Mouse (Mus musculus) testis, adult 2 months (tissue): ENCODE data around the gene H2-D1. TPM values are rescaled to one million over a fixed set of nuclear protein-coding genes. Genes with fewer than 3 reads are reported as not detected.
"Not testable (repeated sequence)": the region's sequence is repeated elsewhere in the genome, so short reads cannot be mapped to it uniquely, and the experiment has no call there.

Experiments
- H3K27ac ChIP-seq: fragments of 200-500 bp; 2 replicates; pipeline ENCODE4 v1.5.1; 2012; ENCODE audit warnings: low read depth, low read length; ENCODE audit not compliant: control insufficient read depth, insufficient read depth
- H3K27me3 ChIP-seq: fragments of 200-500 bp; 2 replicates; pipeline ENCODE4 v1.6.1; 2012; ENCODE audit warnings: mild to moderate bottlenecking, low read length, moderate library complexity; ENCODE audit not compliant: control insufficient read depth, insufficient read depth
- H3K36me3 ChIP-seq: fragments of 200-500 bp; 2 replicates; pipeline ENCODE4 v1.6.1; 2012; ENCODE audit warnings: mild to moderate bottlenecking, low read length; ENCODE audit not compliant: control insufficient read depth, insufficient read depth
- H3K4me1 ChIP-seq: fragments of 200-500 bp; 2 replicates; pipeline ENCODE4 v1.6.1; 2012; ENCODE audit warnings: low read length; ENCODE audit not compliant: control insufficient read depth, insufficient read depth
- H3K4me3 ChIP-seq: fragments of 200-500 bp; 2 replicates; pipeline ENCODE4 v1.5.1; 2012; ENCODE audit warnings: low read depth, mild to moderate bottlenecking, low read length, moderate library complexity, mixed read lengths; ENCODE audit not compliant: control insufficient read depth
- CTCF ChIP-seq: fragments of 200-500 bp; IDR thresholded peaks from 2 replicates; pipeline ENCODE4 v1.5.1; 2012; ENCODE audit warnings: low read depth, mild to moderate bottlenecking, inconsistent platforms, low read length, moderate library complexity; ENCODE audit not compliant: control insufficient read depth, insufficient read depth, insufficient replicate concordance
- POLR2A ChIP-seq: fragments of 200-500 bp; IDR thresholded peaks from 2 replicates; pipeline ENCODE4 v1.6.1; 2012; ENCODE audit warnings: low read depth, mild to moderate bottlenecking, inconsistent platforms, low read length, moderate library complexity; ENCODE audit not compliant: control insufficient read depth
- polyA plus RNA-seq: library from polyadenylated mRNA; depleted of rRNA; stranded (reverse); fragments of >200 nt; gene quantifications from 2 replicates; pipeline ENCODE4 v1.2.3, GENCODE M21; 2012; rRNA removed

Gene H2-D1
- polyA plus RNA-seq, 1 experiment = 29.6 TPM

DNA sequence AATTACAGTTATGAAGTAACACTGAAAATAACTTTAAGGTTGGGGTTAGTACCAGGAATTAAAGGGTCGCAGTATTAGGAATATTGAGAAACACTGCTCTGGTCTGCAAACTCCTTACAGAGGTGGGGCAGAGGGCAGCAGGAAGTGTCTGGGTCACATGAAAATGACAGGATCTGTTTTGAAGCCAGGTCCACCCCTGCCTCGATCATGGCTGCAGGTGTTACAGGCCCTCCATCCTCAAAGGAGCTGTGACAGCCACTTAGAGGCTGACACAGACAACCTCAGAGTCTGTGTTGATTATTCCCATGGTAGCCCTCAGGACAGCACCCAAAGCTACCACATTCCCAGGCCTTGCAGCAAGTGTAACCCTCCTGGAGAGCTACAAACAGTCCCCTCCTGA is 40.7 kb downstream of the H2-D1 start:
- no peaks in the 10 kb centered on the region; the same call in 1 of the 2 replicates for H3K4me1 ChIP-seq
- H3K27ac ChIP-seq = no peak overlapping the region
- H3K27me3 ChIP-seq = no peaks in the 10 kb centered on the region
- H3K4me3 ChIP-seq = no peak overlapping the region
- TF ChIP-seq CTCF = no peak
- no peak for TF ChIP-seq POLR2A
- H3K36me3 ChIP-seq = no peaks in the 10 kb centered on the region

DNA sequence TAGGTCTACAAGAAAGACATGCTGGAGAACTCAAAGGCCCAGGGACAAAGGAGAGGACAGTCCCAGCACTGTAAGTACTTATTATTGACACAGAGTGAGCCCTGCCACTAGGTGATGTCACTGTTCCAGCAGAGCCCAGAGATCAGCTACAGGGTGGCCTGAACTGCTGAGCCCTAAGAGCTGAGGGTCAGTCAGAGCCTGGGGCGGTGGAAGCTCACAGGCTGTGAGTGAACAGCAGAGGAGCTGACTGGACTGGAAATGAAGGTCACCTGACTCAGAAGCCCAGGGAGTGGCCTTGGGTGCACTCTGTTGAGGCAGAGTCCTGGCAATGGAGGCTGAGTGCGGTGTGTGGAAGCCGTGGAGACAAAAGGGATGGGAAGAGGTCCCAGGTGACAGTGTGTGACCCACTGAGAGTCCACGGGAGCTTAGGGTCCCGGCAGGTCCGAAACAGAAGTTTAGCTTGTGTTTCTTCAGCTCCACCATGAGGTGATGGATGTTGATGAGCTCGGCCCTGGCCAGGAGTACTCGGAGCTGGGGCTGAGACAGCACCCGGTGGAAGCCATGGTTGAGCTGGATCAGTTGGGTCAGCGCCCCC is 41.3 kb downstream of the H2-D1 start:
- Histone ChIP-seq H3K27me3 (no peaks in the 10 kb centered on the region), H3K27ac (no peak overlapping the region), H3K4me1 (no peaks in the 10 kb centered on the region; the same call in 1 of the 2 replicates), H3K4me3 (no peak overlapping the region), H3K36me3 (no peaks in the 10 kb centered on the region)
- TF ChIP-seq CTCF (no peak), POLR2A (no peak)

DNA sequence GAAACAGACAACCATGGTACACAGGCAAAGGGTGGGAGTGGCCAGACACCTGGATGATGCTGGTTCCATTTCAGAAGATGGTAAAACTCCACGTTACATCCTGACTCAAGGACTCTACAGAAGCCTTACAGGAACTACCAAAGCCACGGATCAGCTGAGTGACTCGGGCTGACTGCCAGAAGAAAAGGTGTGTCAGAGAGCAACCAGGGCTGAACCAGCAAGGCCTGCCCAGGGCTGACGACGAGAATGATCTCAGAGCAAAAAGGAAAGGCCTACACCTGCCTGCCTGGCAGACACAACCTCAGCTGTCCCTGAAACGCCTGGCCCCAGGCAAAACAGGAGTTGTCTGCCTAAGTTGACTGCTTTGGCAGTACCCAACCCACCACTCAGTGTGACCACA is 41.9 kb downstream of the H2-D1 start:
- TF ChIP-seq POLR2A = no peak
- Histone ChIP-seq H3K4me3 (no peak overlapping the region), H3K27ac (no peak overlapping the region), H3K27me3 (no peaks in the 10 kb centered on the region), H3K36me3 (no peaks in the 10 kb centered on the region), H3K4me1 (no peaks in the 10 kb centered on the region; the same call in 1 of the 2 replicates)

DNA sequence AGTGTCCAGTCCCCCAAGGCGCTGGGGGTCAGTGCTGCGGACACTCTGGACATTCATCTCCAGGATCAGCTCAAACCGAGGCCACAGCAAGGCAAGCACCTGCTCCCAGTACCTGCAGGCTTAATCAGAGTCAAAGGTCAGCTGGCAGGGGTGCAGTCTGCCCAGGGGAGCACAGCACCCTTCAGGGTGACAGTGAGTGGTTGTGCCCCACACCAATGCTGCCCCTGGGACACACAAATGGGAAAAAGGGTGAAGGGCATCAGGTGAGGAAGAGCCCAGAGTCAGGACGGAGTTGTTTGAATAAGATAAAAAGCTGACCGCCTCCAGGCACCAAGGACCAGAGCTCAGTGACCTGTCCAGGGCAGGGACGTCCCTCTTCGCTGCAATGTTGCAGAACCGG is 42.4 kb downstream of the H2-D1 start:
- not testable (repeated sequence) for H3K4me1 ChIP-seq, H3K27me3 ChIP-seq, H3K27ac ChIP-seq, H3K36me3 ChIP-seq, H3K4me3 ChIP-seq

Other genes with a start within 250 kb of the H2-D1 start
- gene Vwa7, start 246.2 kb upstream of the H2-D1 start, polyA plus RNA-seq = 0.65 and 0.84 TPM in 2 replicates
- 3.5 and 3.8 TPM in 2 replicates for gene Sapcd1, start 234.7 kb upstream of the H2-D1 start, polyA plus RNA-seq
- 19.3 and 20.4 TPM in 2 replicates for gene Msh5, start 216.0 kb upstream of the H2-D1 start, polyA plus RNA-seq
- 24.1 and 24.8 TPM in 2 replicates for gene Clic1, start 212.8 kb upstream of the H2-D1 start, polyA plus RNA-seq
- 11.1 and 14.4 TPM in 2 replicates for gene Ddah2, start 203.7 kb upstream of the H2-D1 start, polyA plus RNA-seq
- 117 and 146 TPM in 2 replicates for gene Ly6g6c, start 197.3 kb upstream of the H2-D1 start, polyA plus RNA-seq
- gene Mpig6b, start 196.5 kb upstream of the H2-D1 start, polyA plus RNA-seq = 3.4 and 3.7 TPM in 2 replicates
- 0.78 and 0.95 TPM in 2 replicates for gene Ly6g6e, start 185.8 kb upstream of the H2-D1 start, polyA plus RNA-seq
- 0.85 and 0.99 TPM in 2 replicates for gene Ly6g6d, start 184.7 kb upstream of the H2-D1 start, polyA plus RNA-seq
- gene Ly6g6f, start 177.1 kb upstream of the H2-D1 start, polyA plus RNA-seq = 1.1 and 1.2 TPM in 2 replicates
- 121 and 141 TPM in 2 replicates for gene Abhd16a, start 173.5 kb upstream of the H2-D1 start, polyA plus RNA-seq
- 0.54 TPM in 1 of 2 replicates, not detected in the other for gene Ly6g5c, start 154.5 kb upstream of the H2-D1 start, polyA plus RNA-seq
- gene Ly6g5b, start 147.3 kb upstream of the H2-D1 start, polyA plus RNA-seq = 2.9 and 3.1 TPM in 2 replicates
- 70.0 and 73.6 TPM in 2 replicates for gene Gpank1, start 141.3 kb upstream of the H2-D1 start, polyA plus RNA-seq
- 3,095 and 3,228 TPM in 2 replicates for gene Csnk2b, start 140.7 kb upstream of the H2-D1 start, polyA plus RNA-seq
- gene D17H6S53E, start 136.4 kb upstream of the H2-D1 start, polyA plus RNA-seq = 0.91 and 2.5 TPM in 2 replicates
- gene Apom, start 130.7 kb upstream of the H2-D1 start, polyA plus RNA-seq = 0.41 and 0.48 TPM in 2 replicates
- gene Bag6, start 127.6 kb upstream of the H2-D1 start, polyA plus RNA-seq = 709 and 791 TPM in 2 replicates
- gene Prrc2a, start 97.8 kb upstream of the H2-D1 start, polyA plus RNA-seq = 515 and 563 TPM in 2 replicates
- gene Aif1, start 86.7 kb upstream of the H2-D1 start, polyA plus RNA-seq = 435 and 444 TPM in 2 replicates
- 0.65 and 1.3 TPM in 2 replicates for gene Lst1, start 74.3 kb upstream of the H2-D1 start, polyA plus RNA-seq
- 0.86 and 0.87 TPM in 2 replicates for gene Ltb, start 68.3 kb upstream of the H2-D1 start, polyA plus RNA-seq
- 0.07 TPM in 1 of 2 replicates, not detected in the other for gene Tnf, start 60.7 kb upstream of the H2-D1 start, polyA plus RNA-seq
- gene Lta, start 57.4 kb upstream of the H2-D1 start, polyA plus RNA-seq = 0.07 TPM in 1 of 2 replicates, not detected in the other
- not detected in 2 replicates for gene Gm16181, start 41.9 kb upstream of the H2-D1 start, polyA plus RNA-seq
- 10.4 and 11.7 TPM in 2 replicates for gene Atp6v1g2, start 29.1 kb upstream of the H2-D1 start, polyA plus RNA-seq
- gene Nfkbil1, start 26.9 kb upstream of the H2-D1 start, polyA plus RNA-seq = 27.9 and 30.2 TPM in 2 replicates
- gene Ddx39b, start 21.0 kb upstream of the H2-D1 start, polyA plus RNA-seq = 125 and 129 TPM in 2 replicates
- gene H2-Q1, start 57.7 kb downstream of the H2-D1 start, polyA plus RNA-seq = not detected in 2 replicates
- gene H2-Q2, start 79.5 kb downstream of the H2-D1 start, polyA plus RNA-seq = 0.53 and 0.90 TPM in 2 replicates
- gene H2-Q4, start 116.9 kb downstream of the H2-D1 start, polyA plus RNA-seq = 3.2 and 4.2 TPM in 2 replicates
- gene H2-Q6, start 162.1 kb downstream of the H2-D1 start, polyA plus RNA-seq = 1.6 and 1.8 TPM in 2 replicates
- 4.9 and 5.2 TPM in 2 replicates for gene H2-Q7, start 176.4 kb downstream of the H2-D1 start, polyA plus RNA-seq
- 0.19 and 0.33 TPM in 2 replicates for gene H2-Q10, start 207.4 kb downstream of the H2-D1 start, polyA plus RNA-seq
- 9.6 and 11.1 TPM in 2 replicates for gene Pou5f1, start 243.3 kb downstream of the H2-D1 start, polyA plus RNA-seq